Mouse (Mus musculus): ENCODE results near the gene St7l. TPM values are rescaled to one million over a fixed set of nuclear protein-coding genes. Genes with fewer than 3 reads are reported as not detected.
A peak's percentile ranks its signal among the peaks of the same experiment; 100 is the strongest.

St7l gene
- total RNA-seq, 2 experiments from 2014 or later: 13.8 to 20.8 TPM

GRCm38 (mm10) chr3:104901154-104901553, 37.3 kb downstream of the St7l start:
- no peak for DNase-seq

- DNase-seq: no peak
These were observed 41.6 kb downstream of the St7l start for GRCm38 (mm10) chr3:104905389-104905788.

GRCm38 (mm10) chr3:104906007-104906406, 42.2 kb downstream of the St7l start:
- no peak for DNase-seq

- no peak for DNase-seq
These were observed 45.4 kb downstream of the St7l start for GRCm38 (mm10) chr3:104909195-104909594.

GRCm38 (mm10) chr3:104914986-104915385, 51.2 kb downstream of the St7l start:
- DNase-seq: no peak

- no peak for DNase-seq
These were observed 65.6 kb downstream of the St7l start for GRCm38 (mm10) chr3:104929385-104929784.

- no peak for DNase-seq
These were observed 74.0 kb downstream of the St7l start for GRCm38 (mm10) chr3:104937728-104938305.

GRCm38 (mm10) chr3:104938327-104938726, 74.5 kb downstream of the St7l start:
- no peak for DNase-seq

- DNase-seq: no peak
These were observed 76.9 kb downstream of the St7l start for GRCm38 (mm10) chr3:104940691-104941090.

- DNase-seq: no peak
These were observed 78.9 kb downstream of the St7l start for GRCm38 (mm10) chr3:104942682-104943081.

GRCm38 (mm10) chr3:104943333-104943732, 79.5 kb downstream of the St7l start:
- no peak for DNase-seq

GRCm38 (mm10) chr3:104944894-104945293, 81.1 kb downstream of the St7l start:
- DNase-seq: no peak

- no peak for DNase-seq
These were observed 87.1 kb downstream of the St7l start for GRCm38 (mm10) chr3:104950926-104951325.

- DNase-seq: no peak
These were observed 89.3 kb downstream of the St7l start for GRCm38 (mm10) chr3:104952891-104953670.

GRCm38 (mm10) chr3:104954137-104954536, 90.3 kb downstream of the St7l start:
- no peak for DNase-seq

- no peak for DNase-seq
These were observed 90.7 kb downstream of the St7l start for GRCm38 (mm10) chr3:104954551-104954950.

- no peak for DNase-seq
These were observed 92.4 kb downstream of the St7l start for GRCm38 (mm10) chr3:104956131-104956581.

GRCm38 (mm10) chr3:104960026-104961000, 96.5 kb downstream of the St7l start:
- no peak for DNase-seq

GRCm38 (mm10) chr3:104961066-104962059, 97.6 kb downstream of the St7l start, which contains the start of gene Wnt2b:
Wnt2b (minus strand) TSS chr3:104961921.
- peak; percentile 46 for DNase-seq

GRCm38 (mm10) chr3:104962141-104962611, 98.4 kb downstream of the St7l start:
- peak; percentile 47 for DNase-seq

GRCm38 (mm10) chr3:104962866-104963265, 99.1 kb downstream of the St7l start:
- DNase-seq: no peak
